Comparison of ENCODE assay signal across 8 mouse cellular contexts in genomic region chr17:46549193-46549592, GRCm38 (mm10). TPM values are rescaled to one million over a fixed set of nuclear protein-coding genes. Genes with fewer than 3 reads are reported as not detected.
DNase-seq lines count a peak whose midpoint lies in the region; ATAC-seq and TF ChIP-seq lines count a peak whose summit lies in the region.

No protein-coding gene starts in this region.

- H3K9ac ChIP-seq in intestine, postnatal 0 days (ENCODE audit: low read depth, low read length): no peak overlapping the region

- H3K27ac ChIP-seq in intestine, postnatal 0 days (ENCODE audit: low read depth, low read length): no peak overlapping the region

- no peak overlapping the region for H3K4me2 ChIP-seq in intestine, postnatal 0 days (replicated peaks; ENCODE audit: low read depth)

- H3K27me3 ChIP-seq in intestine, postnatal 0 days (replicated peaks; ENCODE audit: control insufficient read depth, insufficient read depth, low read length): no peaks in the 10 kb centered on the region

- DNase-seq in gastrocnemius, postnatal 10 days: peak; percentile 65
- DNase-seq in gastrocnemius, postnatal 36 days: no peak
- peak; percentile 61 for DNase-seq in right cerebral cortex, postnatal 4 days
- no peak for DNase-seq in right cerebral cortex, postnatal 25 days
- peak; percentile 63 for DNase-seq in brain, embryonic 14.5 days (ENCODE audit: low read depth)

- 23% methylated on average over 8 of the region's 8 CpGs for WGBS in intestine, postnatal 0 days

- no peak for TF ChIP-seq POLR2A in brain, embryonic 14.5 days (IDR thresholded peaks at IDR 0.05; ENCODE audit: borderline replicate concordance, extremely low read depth, insufficient read depth, insufficient read length, poor library complexity, severe bottlenecking)

- peak; percentile 80 for TF ChIP-seq CTCF in brain, embryonic 14.5 days (IDR thresholded peaks at IDR 0.05; ENCODE audit: borderline replicate concordance, extremely low read depth, insufficient read depth, insufficient read length)
- peak; percentile 79 for TF ChIP-seq CTCF in intestine, postnatal 0 days (IDR thresholded peaks at IDR 0.05; ENCODE audit: low read depth)

- H3K4me1 ChIP-seq in intestine, postnatal 0 days (replicated peaks; ENCODE audit: control insufficient read depth, insufficient read depth, low read length): peaks cover 4% of the 10 kb centered on the region; the same call in 1 of the 2 replicates

- H3K4me3 ChIP-seq in intestine, postnatal 0 days (ENCODE audit: low read depth, low read length): no peak overlapping the region

- peak; percentile 32; the same call in 1 of the 2 replicates for ATAC-seq in intestine, postnatal 0 days
- ATAC-seq in megakaryocyte progenitor cell, adult 5-6 weeks (replicated peaks; ENCODE audit: poor library complexity): peak; percentile 64
- ATAC-seq in granulocyte monocyte progenitor cell, adult 5-6 weeks (replicated peaks; ENCODE audit: poor library complexity, severe bottlenecking): no peak

- peaks cover 37% of the 10 kb centered on the region for H3K36me3 ChIP-seq in intestine, postnatal 0 days (ENCODE audit: control insufficient read depth, insufficient read depth)

- intact Hi-C loops in gastrocnemius, postnatal 36 days (cut with DNase I): no loop called here

- H3K9me3 ChIP-seq in intestine, postnatal 0 days (ENCODE audit: control insufficient read depth): no peaks in the 10 kb centered on the region

RNA-seq across cellular contexts. Expression of gene Cul9, which starts 3.0 kb away (rescaled TPM):
- total RNA-seq in gastrocnemius, postnatal 10 days (2021): 10 to 100 TPM; 11.3 to 11.5 TPM
- total RNA-seq in gastrocnemius, postnatal 36 days (2021): 10 to 100 TPM; 11.2 to 11.4 TPM
- 37.5 and 50.4 TPM in 2 replicates for polyA plus RNA-seq in brain, embryonic 14.5 days (2012; rRNA removed)
- 1.3 and 2.0 TPM in 2 replicates for polyA plus RNA-seq in intestine, postnatal 0 days (2015; fragmentation: Nextera tagmentation; extraction: Ambion mirVana)
- 9.2 and 12.4 TPM in 2 replicates for total RNA-seq in megakaryocyte progenitor cell, adult 5-6 weeks (2015)
- 12.4 and 12.5 TPM in 2 replicates for total RNA-seq in megakaryocyte progenitor cell, adult 5-6 weeks (2017)
- 14.2 and 34.8 TPM in 2 replicates for total RNA-seq in granulocyte monocyte progenitor cell, adult 5-6 weeks (2014; fragmentation: Nextera tagmentation)
- total RNA-seq in granulocyte monocyte progenitor cell, adult 5-6 weeks (2017): 7.5 and 8.9 TPM in 2 replicates

RNA-seq across cellular contexts. Expression of gene Srf, which starts 6.8 kb away (rescaled TPM):
- 10 to 100 TPM; 66.9 to 75.5 TPM for total RNA-seq in gastrocnemius, postnatal 10 days (2021)
- total RNA-seq in gastrocnemius, postnatal 36 days (2021): 10 to 100 TPM; 70.4 to 74.9 TPM
- 83.2 and 87.6 TPM in 2 replicates for polyA plus RNA-seq in brain, embryonic 14.5 days (2012; rRNA removed)
- polyA plus RNA-seq in intestine, postnatal 0 days (2015; fragmentation: Nextera tagmentation; extraction: Ambion mirVana): 5.1 and 5.2 TPM in 2 replicates
- total RNA-seq in megakaryocyte progenitor cell, adult 5-6 weeks (2015): 36.5 and 43.5 TPM in 2 replicates
- total RNA-seq in megakaryocyte progenitor cell, adult 5-6 weeks (2017): 40.0 and 47.5 TPM in 2 replicates
- total RNA-seq in granulocyte monocyte progenitor cell, adult 5-6 weeks (2014; fragmentation: Nextera tagmentation): 27.4 and 42.7 TPM in 2 replicates
- 29.6 and 47.7 TPM in 2 replicates for total RNA-seq in granulocyte monocyte progenitor cell, adult 5-6 weeks (2017)

RNA-seq across cellular contexts. Expression of gene Dnph1, which starts 52.7 kb away (rescaled TPM):
- total RNA-seq in gastrocnemius, postnatal 10 days (2021): 1 to 10 TPM; 4.9 to 5.2 TPM
- total RNA-seq in gastrocnemius, postnatal 36 days (2021): 1 to 10 TPM; 4.9 to 6.7 TPM
- 17.6 and 25.7 TPM in 2 replicates for polyA plus RNA-seq in brain, embryonic 14.5 days (2012; rRNA removed)
- 10.9 and 11.1 TPM in 2 replicates for polyA plus RNA-seq in intestine, postnatal 0 days (2015; fragmentation: Nextera tagmentation; extraction: Ambion mirVana)
- total RNA-seq in megakaryocyte progenitor cell, adult 5-6 weeks (2015): 41.5 and 45.7 TPM in 2 replicates
- total RNA-seq in megakaryocyte progenitor cell, adult 5-6 weeks (2017): 20.2 and 26.3 TPM in 2 replicates
- total RNA-seq in granulocyte monocyte progenitor cell, adult 5-6 weeks (2014; fragmentation: Nextera tagmentation): 33.1 and 50.1 TPM in 2 replicates
- 18.8 and 25.8 TPM in 2 replicates for total RNA-seq in granulocyte monocyte progenitor cell, adult 5-6 weeks (2017)

Comparison
In these comparisons a context has a peak if more than half of its experiments do, and no peak if none do; other contexts are left out.
1. DNase-seq: peak in gastrocnemius, postnatal 10 days (single experiment), right cerebral cortex, postnatal 4 days (single experiment) and brain, embryonic 14.5 days (single experiment); none in gastrocnemius, postnatal 36 days (0 of 2) and right cerebral cortex, postnatal 25 days (single experiment).